Mouse (Mus musculus) liver, postnatal 0 days (tissue): Measurements from ENCODE around the gene Gatad1. TPM values are rescaled to one million over a fixed set of nuclear protein-coding genes. Genes with fewer than 3 reads are reported as not detected.
"Not testable (repeated sequence)": the region's sequence is repeated elsewhere in the genome, so short reads cannot be mapped to it uniquely, and the experiment has no call there.

Experiments used
- ATAC-seq: fragments of 200-750 bp; cut with Nextera tagmentation; 2 replicates; pipeline ENCODE4 v1.8.0; 2017; ENCODE audit warnings: mild to moderate bottlenecking, moderate library complexity
- DNase-seq: peaks from one replicate; pipeline ENCODE4 v3.0.0-alpha.2; 2016
- H3K27ac ChIP-seq: fragments of 300-500 bp; sonication (generic); 2 replicates; pipeline ENCODE4 v1.5.1; 2014; ENCODE audit warnings: antibody characterized with exemption, moderate library complexity, mild to moderate bottlenecking, low read depth
- H3K27me3 ChIP-seq: fragments of 300-500 bp; sonication (generic); 2 replicates; pipeline ENCODE4 v1.6.1; 2014; ENCODE audit warnings: low read length, control low read depth, mixed read lengths; ENCODE audit not compliant: insufficient read depth
- H3K36me3 ChIP-seq: fragments of 300-500 bp; sonication (generic); replicated peaks from 2 replicates; pipeline ENCODE4 v1.6.1; 2014; ENCODE audit warnings: mild to moderate bottlenecking, control low read depth, low read length, moderate library complexity, mixed read lengths; ENCODE audit not compliant: insufficient read depth
- H3K4me1 ChIP-seq: fragments of 300-500 bp; sonication (generic); 2 replicates; pipeline ENCODE4 v1.6.1; 2014; ENCODE audit warnings: antibody characterized with exemption, mild to moderate bottlenecking, control low read depth; ENCODE audit not compliant: insufficient read depth
- H3K4me2 ChIP-seq: fragments of 300-500 bp; sonication (generic); 2 replicates; pipeline ENCODE4 v1.6.1; 2014; ENCODE audit warnings: low read depth, mild to moderate bottlenecking, low read length, moderate library complexity, mixed read lengths
- H3K4me3 ChIP-seq: fragments of 300-500 bp; sonication (generic); 2 replicates; pipeline ENCODE4 v1.5.1; 2014; ENCODE audit warnings: low read depth, low read length
- H3K9ac ChIP-seq: fragments of 300-500 bp; sonication (generic); replicated peaks from 2 replicates; pipeline ENCODE4 v1.6.1; 2014; ENCODE audit warnings: mild to moderate bottlenecking, moderate library complexity
- H3K9me3 ChIP-seq: fragments of 300-500 bp; sonication (generic); 2 replicates; pipeline ENCODE4 v1.6.1; 2016; ENCODE audit warnings: mild to moderate bottlenecking, control low read depth, low read length, mixed read lengths
- CTCF ChIP-seq: sonication (generic); IDR thresholded peaks from 2 replicates; pipeline ENCODE4 v1.5.1; 2016; ENCODE audit warnings: antibody characterized with exemption, low read depth
- EP300 ChIP-seq: IDR thresholded peaks from 2 replicates; pipeline ENCODE4 v1.6.1; 2016; ENCODE audit warnings: antibody characterized with exemption, low read depth, mild to moderate bottlenecking
- WGBS: fragments of 180-500 bp; shearing (Covaris S2); extraction: QIAGEN DNeasy Blood & Tissue Kit; methylation state at CpG from one replicate; pipeline ENCODE4 v1.1.7; 2014; ENCODE audit not compliant: insufficient replicate concordance; 5-methylcytosine and 5-hydroxymethylcytosine counted together
- polyA plus RNA-seq: library from polyadenylated mRNA; unstranded; fragments of >200 nt; fragmentation: Nextera tagmentation; extraction: Ambion mirVana; gene quantifications from 2 replicates; pipeline ENCODE4 v1.2.1, GENCODE M21; 2015

The Gatad1 gene
- polyA plus RNA-seq, 1 experiment from 2014 or later = 26.9 TPM

DNA sequence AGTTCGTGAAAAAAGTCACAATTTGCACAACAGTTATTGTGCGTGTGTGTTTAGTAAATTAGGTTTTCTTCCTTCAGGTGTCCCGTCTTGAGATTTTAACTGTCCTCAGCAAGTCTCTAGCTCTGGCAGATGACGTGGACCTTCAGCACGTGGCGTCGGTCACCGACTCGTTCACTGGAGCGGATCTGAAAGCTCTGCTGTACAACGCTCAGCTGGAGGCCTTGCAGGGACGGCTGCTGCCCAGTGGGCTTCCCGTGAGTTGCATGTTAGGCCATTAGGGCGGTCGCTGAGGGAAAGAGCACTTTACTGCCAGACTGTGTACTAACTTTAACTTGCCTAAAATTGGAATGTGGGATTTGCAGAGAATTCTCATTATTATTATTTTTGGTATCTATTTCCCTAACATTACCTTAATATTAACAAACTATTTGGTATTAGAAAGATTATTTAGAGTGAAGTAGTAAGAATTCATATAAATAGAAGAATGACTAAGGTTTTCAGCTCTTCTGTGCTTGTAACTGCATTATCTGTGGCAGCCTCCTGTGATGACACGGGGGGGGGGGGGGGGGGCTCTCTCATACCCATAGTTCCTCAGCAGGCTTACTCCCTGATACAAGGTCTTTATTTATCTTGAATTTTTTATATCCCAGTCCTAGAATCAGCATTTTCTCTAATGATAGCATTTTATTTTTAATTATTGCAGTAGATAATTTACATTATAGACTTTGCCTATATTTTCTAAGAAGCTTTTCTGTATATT lies 25.3 kb downstream of the Gatad1 start:
- no peak overlapping the region for H3K27ac ChIP-seq
- H3K9ac ChIP-seq = no peak overlapping the region
- no peak for DNase-seq
- peaks cover 22% of the 10 kb centered on the region; the same call in 1 of the 2 replicates for H3K36me3 ChIP-seq
- H3K9me3 ChIP-seq = no peaks in the 10 kb centered on the region
- H3K4me2 ChIP-seq = no peak overlapping the region
- H3K4me3 ChIP-seq = no peak overlapping the region
- H3K27me3 ChIP-seq = no peaks in the 10 kb centered on the region
- WGBS = 78% methylated on average over 16 of the region's 16 CpGs
- ATAC-seq = 0 out of 2 replicates have a peak, but pooled peaks have one; percentile 43
- no peaks in the 10 kb centered on the region for H3K4me1 ChIP-seq
- TF ChIP-seq CTCF (no peak), EP300 (no peak)

DNA sequence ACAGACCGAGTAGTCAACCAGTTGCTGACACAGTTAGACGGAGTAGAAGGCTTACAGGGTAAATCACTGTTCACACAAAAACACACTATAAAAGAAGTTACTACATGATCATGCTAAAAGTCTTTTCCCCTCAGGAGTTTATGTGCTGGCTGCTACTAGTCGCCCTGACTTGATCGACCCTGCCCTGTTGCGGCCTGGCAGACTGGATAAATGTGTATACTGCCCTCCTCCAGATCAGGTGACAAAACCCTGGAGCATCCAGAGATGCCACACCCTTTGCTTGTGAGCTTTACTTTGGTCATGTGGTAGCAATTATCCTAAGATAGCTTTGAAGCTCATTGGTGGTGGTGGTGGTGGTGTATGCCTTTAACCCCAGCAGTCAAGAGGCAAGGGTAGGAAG lies 26.9 kb downstream of the Gatad1 start:
- Histone ChIP-seq H3K36me3 (peaks cover 23% of the 10 kb centered on the region), H3K4me3 (no peak overlapping the region), H3K4me2 (no peak overlapping the region), H3K9me3 (no peaks in the 10 kb centered on the region), H3K4me1 (no peaks in the 10 kb centered on the region), H3K9ac (no peak overlapping the region), H3K27ac (no peak overlapping the region), H3K27me3 (no peaks in the 10 kb centered on the region)
- no peak for DNase-seq
- 81% methylated on average over 5 of the region's 5 CpGs for WGBS
- TF ChIP-seq CTCF (no peak), EP300 (no peak)
- no peak for ATAC-seq

GRCm38 (mm10) chr5:3620486-3620885 lies 36.5 kb downstream of the Gatad1 start:
- no peaks in the 10 kb centered on the region for H3K4me1 ChIP-seq
- no peak for ATAC-seq
- TF ChIP-seq CTCF (no peak), EP300 (no peak)
- WGBS = 86% methylated on average over 7 of the region's 7 CpGs
- H3K9me3 ChIP-seq = no peaks in the 10 kb centered on the region
- peaks cover 33% of the 10 kb centered on the region for H3K36me3 ChIP-seq
- H3K4me2 ChIP-seq = no peak overlapping the region
- DNase-seq = no peak
- no peak overlapping the region for H3K9ac ChIP-seq
- no peaks in the 10 kb centered on the region for H3K27me3 ChIP-seq
- H3K27ac ChIP-seq = no peak overlapping the region
- no peak overlapping the region for H3K4me3 ChIP-seq

- H3K27ac ChIP-seq, ATAC-seq, H3K9me3 ChIP-seq, H3K9ac ChIP-seq, H3K4me2 ChIP-seq, H3K4me1 ChIP-seq, H3K4me3 ChIP-seq, DNase-seq, H3K27me3 ChIP-seq: not testable (repeated sequence)
- H3K36me3 ChIP-seq = peaks cover 21% of the 10 kb centered on the region
- WGBS = 84% methylated on average over 2 of the region's 2 CpGs
These were observed 45.1 kb downstream of the Gatad1 start for GRCm38 (mm10) chr5:3611835-3612234.

- H3K27ac ChIP-seq = no peak overlapping the region
- no peak overlapping the region for H3K4me3 ChIP-seq
- no peak overlapping the region for H3K9ac ChIP-seq
- H3K36me3 ChIP-seq = peaks cover 27% of the 10 kb centered on the region
- ATAC-seq (no peak), DNase-seq (no peak)
- 88% methylated on average over 7 of the region's 7 CpGs for WGBS
- no peaks in the 10 kb centered on the region for H3K4me1 ChIP-seq
- H3K9me3 ChIP-seq = no peaks in the 10 kb centered on the region
- H3K27me3 ChIP-seq = no peaks in the 10 kb centered on the region
- no peak for TF ChIP-seq CTCF
- H3K4me2 ChIP-seq = no peak overlapping the region
These were observed 47.7 kb downstream of the Gatad1 start for GRCm38 (mm10) chr5:3609241-3609640.

- 89% methylated on average over 9 of the region's 9 CpGs for WGBS
- H3K9me3 ChIP-seq = no peaks in the 10 kb centered on the region
These were observed 49.9 kb downstream of the Gatad1 start for GRCm38 (mm10) chr5:3607114-3607513.

More at GRCm38 (mm10) chr5:3607114-3607513, 49.9 kb downstream of the Gatad1 start:
- TF ChIP-seq CTCF = no peak
- no peak for TF ChIP-seq EP300
- Histone ChIP-seq H3K4me2 (no peak overlapping the region), H3K9ac (no peak overlapping the region), H3K4me1 (no peaks in the 10 kb centered on the region), H3K4me3 (no peak overlapping the region), H3K27me3 (no peaks in the 10 kb centered on the region), H3K27ac (no peak overlapping the region), H3K36me3 (peaks cover 24% of the 10 kb centered on the region)
- no peak for DNase-seq
- no peak for ATAC-seq
